ENCODE assay signal across 12 mouse cellular contexts in genomic region chr19:44161515-44161914, GRCm38 (mm10). TPM values are rescaled to one million over a fixed set of nuclear protein-coding genes. Genes with fewer than 3 reads are reported as not detected.
DNase-seq lines count a peak whose midpoint lies in the region; ATAC-seq and TF ChIP-seq lines count a peak whose summit lies in the region.
"Had no signal": no experiment of that assay in that cellular context is flagged by ENCODE, and none has a peak within 500 bp of the region (broad histone marks: within the 10 kb centered on the region; RNA-seq: fewer than 3 reads in every experiment).

No protein-coding gene starts in this region.

- CTCF ChIA-PET in Patski (lab: Charles Lee): interaction anchor here (0.6 to 1.6 kb wide), 15 partner anchors 11 to 383 kb away, joined by 3 to 8 read pairs (median 3); no protein-coding TSS in a partner anchor

- no peak for ATAC-seq in CD4-positive, CD25-positive, alpha-beta regulatory T cell, adult 4 months
- no peak for ATAC-seq in Patski
- peak; percentile 82 for ATAC-seq in megakaryocyte-erythroid progenitor cell, adult 5-6 weeks (replicated peaks; ENCODE audit: low FRiP score, low TSS enrichment, poor library complexity, severe bottlenecking)
- ATAC-seq: forebrain, embryonic 16.5 days had no signal

- DNase-seq in CD4-positive, CD25-positive, alpha-beta regulatory T cell, adult 2 months (ENCODE audit: low read depth, low spot score): peak; percentile 41
- DNase-seq in left cerebral cortex, adult 2 months (ENCODE audit: extremely low spot score in 1 of 2, low spot score in 2 of 2): no peak
- DNase-seq in left cerebral cortex, adult 18-20 months (ENCODE audit: low spot score in 2 of 2): no peak
- no peak for DNase-seq in Patski (ENCODE audit: low read depth, low spot score)
- DNase-seq in kidney, adult 18-20 months: no peak
- DNase-seq in cerebellum, postnatal 36 days: no peak

- no peak overlapping the region for H3K4me3 ChIP-seq in left cerebral cortex, adult 2 months
- H3K4me3 ChIP-seq: lung, embryonic 15.5 days had no signal

- intact Hi-C loops in left cerebral cortex, adult 2 months (cut with DNase I): loop anchor here (5.0 kb wide), 2 partner anchors 256 to 371 kb away; no protein-coding TSS in a partner anchor

- peak; percentile 78 for TF ChIP-seq CTCF in left cerebral cortex, adult 2 months (IDR thresholded peaks at IDR 0.05)
- TF ChIP-seq CTCF in Patski (IDR thresholded peaks at IDR 0.05): peak; percentile 71

- H3K27ac ChIP-seq in left cerebral cortex, adult 2 months: no peak overlapping the region
- H3K27ac ChIP-seq: lung, embryonic 15.5 days had no signal

- POLR2A ChIA-PET in Patski (lab: Charles Lee): no interaction called here

- H3K27me3 ChIP-seq in Patski: peaks cover 30% of the 10 kb centered on the region
- H3K27me3 ChIP-seq: lung, embryonic 15.5 days had no signal

- in situ Hi-C loops in Patski (cut with MboI; ENCODE audit: low pct_unique_long_range_greater_than_20kb): no loop called here

RNA-seq across cellular contexts. Expression of gene Bloc1s2, which starts 15.3 kb away (rescaled TPM):
- polyA plus RNA-seq in CD4-positive, CD25-positive, alpha-beta regulatory T cell, adult 4 months (2017; shearing (Covaris generic)): 100 to 1,000 TPM; 117 to 129 TPM
- 10 to 100 TPM; 57.7 to 66.7 TPM for total RNA-seq in left cerebral cortex, adult 2 months (2021)
- 10 to 100 TPM; 59.3 to 69.8 TPM for total RNA-seq in left cerebral cortex, adult 18-20 months (2021)
- 71.1 TPM for polyA plus RNA-seq in Patski (2021)
- total RNA-seq in megakaryocyte-erythroid progenitor cell, adult 5-6 weeks (2014; fragmentation: Nextera tagmentation): 65.5 and 75.1 TPM in 2 replicates
- total RNA-seq in megakaryocyte-erythroid progenitor cell, adult 5-6 weeks (2017): 33.0 and 53.6 TPM in 2 replicates

RNA-seq across cellular contexts. Expression of gene Cwf19l1, which starts 25.8 kb away (rescaled TPM):
- 10 to 100 TPM; 31.4 to 31.6 TPM for polyA plus RNA-seq in CD4-positive, CD25-positive, alpha-beta regulatory T cell, adult 4 months (2017; shearing (Covaris generic))
- total RNA-seq in left cerebral cortex, adult 2 months (2021): 10 to 100 TPM; 17.3 to 19.4 TPM
- 10 to 100 TPM; 20.0 to 21.4 TPM for total RNA-seq in left cerebral cortex, adult 18-20 months (2021)
- polyA plus RNA-seq in Patski (2021): 21.9 TPM
- total RNA-seq in megakaryocyte-erythroid progenitor cell, adult 5-6 weeks (2014; fragmentation: Nextera tagmentation): 52.6 and 56.0 TPM in 2 replicates
- total RNA-seq in megakaryocyte-erythroid progenitor cell, adult 5-6 weeks (2017): 37.2 and 68.7 TPM in 2 replicates

RNA-seq across cellular contexts. Expression of gene Pkd2l1, which starts 30.7 kb away (rescaled TPM):
- polyA plus RNA-seq in CD4-positive, CD25-positive, alpha-beta regulatory T cell, adult 4 months (2017; shearing (Covaris generic)): not detected
- total RNA-seq in left cerebral cortex, adult 2 months (2021): under 1 TPM in 1 of 2 experiments, not detected in 1; 0.09 TPM
- total RNA-seq in left cerebral cortex, adult 18-20 months (2021): under 1 TPM; 0.16 to 0.23 TPM
- 0.03 TPM for polyA plus RNA-seq in Patski (2021)
- total RNA-seq in megakaryocyte-erythroid progenitor cell, adult 5-6 weeks (2014; fragmentation: Nextera tagmentation): 0.04 TPM in 1 of 2 replicates, not detected in the other
- not detected in 2 replicates for total RNA-seq in megakaryocyte-erythroid progenitor cell, adult 5-6 weeks (2017)
- polyA plus RNA-seq: forebrain, embryonic 16.5 days; kidney, embryonic 16.5 days; stomach, embryonic 16.5 days had no signal

RNA-seq across cellular contexts. Expression of gene Scd3, which starts 41.6 kb away (rescaled TPM):
- not detected for polyA plus RNA-seq in CD4-positive, CD25-positive, alpha-beta regulatory T cell, adult 4 months (2017; shearing (Covaris generic))
- total RNA-seq in left cerebral cortex, adult 2 months (2021): 1 to 10 TPM; 3.3 to 3.8 TPM
- total RNA-seq in left cerebral cortex, adult 18-20 months (2021): 1 to 10 TPM; 1.9 to 3.0 TPM
- polyA plus RNA-seq in Patski (2021): 0.05 TPM
- not detected in 2 replicates for total RNA-seq in megakaryocyte-erythroid progenitor cell, adult 5-6 weeks (2014; fragmentation: Nextera tagmentation)
- total RNA-seq in megakaryocyte-erythroid progenitor cell, adult 5-6 weeks (2017): not detected in 2 replicates

RNA-seq across cellular contexts. Expression of gene Chuk, which starts 54.2 kb away (rescaled TPM):
- polyA plus RNA-seq in CD4-positive, CD25-positive, alpha-beta regulatory T cell, adult 4 months (2017; shearing (Covaris generic)): 10 to 100 TPM; 43.5 to 46.8 TPM
- total RNA-seq in left cerebral cortex, adult 2 months (2021): 10 to 100 TPM; 52.7 to 58.6 TPM
- total RNA-seq in left cerebral cortex, adult 18-20 months (2021): 10 to 100 TPM; 46.0 to 46.9 TPM
- 62.1 TPM for polyA plus RNA-seq in Patski (2021)
- total RNA-seq in megakaryocyte-erythroid progenitor cell, adult 5-6 weeks (2014; fragmentation: Nextera tagmentation): 51.8 and 62.3 TPM in 2 replicates
- 66.0 and 75.8 TPM in 2 replicates for total RNA-seq in megakaryocyte-erythroid progenitor cell, adult 5-6 weeks (2017)
